ENCODE assay signal across 8 mouse cellular contexts in genomic region chr7:44374756-44375155, GRCm38 (mm10). TPM values are rescaled to one million over a fixed set of nuclear protein-coding genes. Genes with fewer than 3 reads are reported as not detected.
A peak's percentile ranks its signal among the peaks of the same experiment; 100 is the strongest.
DNase-seq lines count a peak whose midpoint lies in the region; ATAC-seq and TF ChIP-seq lines count a peak whose summit lies in the region.

No protein-coding gene starts in this region.

- peak overlapping the region; percentile 63 for H3K9ac ChIP-seq in embryonic facial prominence, embryonic 14.5 days (ENCODE audit: low read depth, low read length)
- H3K9ac ChIP-seq in limb, embryonic 14.5 days (ENCODE audit: low read depth, low read length, severe bottlenecking): peak overlapping the region; percentile 66
- peak overlapping the region; percentile 60; the same call in 1 of the 2 replicates for H3K9ac ChIP-seq in stomach, embryonic 14.5 days (replicated peaks; ENCODE audit: low read depth, low read length)

- H3K36me3 ChIP-seq in embryonic facial prominence, embryonic 14.5 days (ENCODE audit: control insufficient read depth, insufficient read depth, low read length): no peaks in the 10 kb centered on the region
- H3K36me3 ChIP-seq in limb, embryonic 14.5 days (ENCODE audit: control insufficient read depth, insufficient read depth, low read length): no peaks in the 10 kb centered on the region
- H3K36me3 ChIP-seq in stomach, embryonic 14.5 days (ENCODE audit: control insufficient read depth, insufficient read depth, low read length): no peaks in the 10 kb centered on the region

- H3K27me3 ChIP-seq in embryonic facial prominence, embryonic 14.5 days (replicated peaks; ENCODE audit: control insufficient read depth, insufficient read depth, low read length): no peaks in the 10 kb centered on the region
- H3K27me3 ChIP-seq in limb, embryonic 14.5 days (ENCODE audit: control insufficient read depth, insufficient read depth, low read length): no peaks in the 10 kb centered on the region
- no peaks in the 10 kb centered on the region for H3K27me3 ChIP-seq in stomach, embryonic 14.5 days (ENCODE audit: control insufficient read depth, insufficient read depth, low read length)

- no peak for ATAC-seq in embryonic facial prominence, embryonic 14.5 days (ENCODE audit: low read depth)
- ATAC-seq in limb, embryonic 14.5 days (ENCODE audit: low FRiP score, low read depth): no peak
- ATAC-seq in stomach, embryonic 14.5 days (ENCODE audit: insufficient number of reproducible peaks, insufficient read depth, low FRiP score, low read depth): no peak
- ATAC-seq in CD4-positive, CD25-positive, alpha-beta regulatory T cell, adult 4 months: no peak

- DNase-seq in cerebellum, adult 9-11 months: peak; percentile 70
- no peak for DNase-seq in cerebellum, postnatal 25 days
- peak; percentile 48 for DNase-seq in A20 (ENCODE audit: low read depth, low spot score)
- DNase-seq in embryonic facial prominence, embryonic 14.5 days (ENCODE audit: low spot score): no peak
- DNase-seq in limb, embryonic 14.5 days (ENCODE audit: low spot score): no peak
- DNase-seq in layer of hippocampus, adult 9-11 months: no peak

- H3K4me1 ChIP-seq in embryonic facial prominence, embryonic 14.5 days (ENCODE audit: control insufficient read depth, insufficient read depth, low read length): 0 out of 2 replicates have a peak, but pooled peaks cover 6% of the 10 kb centered on the region
- H3K4me1 ChIP-seq in limb, embryonic 14.5 days (ENCODE audit: control insufficient read depth, insufficient read depth, low read length): peaks cover 6% of the 10 kb centered on the region
- H3K4me1 ChIP-seq in stomach, embryonic 14.5 days (ENCODE audit: control insufficient read depth, insufficient read depth, low read length): peaks cover 4% of the 10 kb centered on the region; the same call in 1 of the 2 replicates

- H3K4me3 ChIP-seq in embryonic facial prominence, embryonic 14.5 days (ENCODE audit: low read depth, low read length): peak overlapping the region; percentile 56
- H3K4me3 ChIP-seq in limb, embryonic 14.5 days (replicated peaks; ENCODE audit: low read length): peak overlapping the region; percentile 60
- H3K4me3 ChIP-seq in stomach, embryonic 14.5 days (ENCODE audit: low read depth, low read length): peak overlapping the region; percentile 58

- H3K27ac ChIP-seq in embryonic facial prominence, embryonic 14.5 days (replicated peaks; ENCODE audit: low read depth, low read length): peak overlapping the region; percentile 56
- H3K27ac ChIP-seq in limb, embryonic 14.5 days (replicated peaks; ENCODE audit: low read depth, low read length): no peak overlapping the region
- peak overlapping the region; percentile 61; the same call in 1 of the 2 replicates for H3K27ac ChIP-seq in stomach, embryonic 14.5 days (ENCODE audit: low read length)

- H3K4me2 ChIP-seq in embryonic facial prominence, embryonic 14.5 days (ENCODE audit: low read depth, low read length): peak overlapping the region; percentile 78
- peak overlapping the region; percentile 93 for H3K4me2 ChIP-seq in limb, embryonic 14.5 days (replicated peaks; ENCODE audit: low read depth, low read length, severe bottlenecking)
- peak overlapping the region; percentile 81 for H3K4me2 ChIP-seq in stomach, embryonic 14.5 days (replicated peaks; ENCODE audit: low read depth, low read length)

- no peak for TF ChIP-seq POLR2A in limb, embryonic 14.5 days (IDR thresholded peaks at IDR 0.05; ENCODE audit: borderline replicate concordance, extremely low read depth, insufficient read depth, insufficient read length)

- 7% methylated on average over 5 of the region's 5 CpGs for WGBS in embryonic facial prominence, embryonic 14.5 days
- WGBS in limb, embryonic 14.5 days: 3% methylated on average over 5 of the region's 5 CpGs
- 2% methylated on average over 5 of the region's 5 CpGs for WGBS in stomach, embryonic 14.5 days

- H3K9me3 ChIP-seq in embryonic facial prominence, embryonic 14.5 days (ENCODE audit: control insufficient read depth, low read length): no peaks in the 10 kb centered on the region
- no peaks in the 10 kb centered on the region for H3K9me3 ChIP-seq in limb, embryonic 14.5 days (ENCODE audit: control insufficient read depth, low read length)
- H3K9me3 ChIP-seq in stomach, embryonic 14.5 days (ENCODE audit: control insufficient read depth, low read depth, low read length): no peaks in the 10 kb centered on the region

RNA-seq across cellular contexts. Expression of gene Syt3, which starts 9.1 kb away (rescaled TPM):
- 2.4 and 2.6 TPM in 2 replicates for polyA plus RNA-seq in embryonic facial prominence, embryonic 14.5 days (2014; fragmentation: Nextera tagmentation; extraction: Ambion mirVana)
- polyA plus RNA-seq in limb, embryonic 14.5 days (2012; rRNA removed): 3.3 and 3.8 TPM in 2 replicates
- polyA plus RNA-seq in limb, embryonic 14.5 days (2014; fragmentation: Nextera tagmentation; extraction: Ambion mirVana): 2.2 and 4.6 TPM in 2 replicates
- 1.6 and 2.0 TPM in 2 replicates for polyA plus RNA-seq in stomach, embryonic 14.5 days (2014; fragmentation: Nextera tagmentation; extraction: Ambion mirVana)
- not detected for polyA plus RNA-seq in CD4-positive, CD25-positive, alpha-beta regulatory T cell, adult 4 months (2017; shearing (Covaris generic))

RNA-seq across cellular contexts. Expression of gene 1700008O03Rik, which starts 10.9 kb away (rescaled TPM):
- polyA plus RNA-seq in embryonic facial prominence, embryonic 14.5 days (2014; fragmentation: Nextera tagmentation; extraction: Ambion mirVana): 0.33 and 0.80 TPM in 2 replicates
- 2.1 and 2.7 TPM in 2 replicates for polyA plus RNA-seq in limb, embryonic 14.5 days (2012; rRNA removed)
- 0.67 and 0.73 TPM in 2 replicates for polyA plus RNA-seq in limb, embryonic 14.5 days (2014; fragmentation: Nextera tagmentation; extraction: Ambion mirVana)
- polyA plus RNA-seq in stomach, embryonic 14.5 days (2014; fragmentation: Nextera tagmentation; extraction: Ambion mirVana): 1.2 and 1.3 TPM in 2 replicates
- polyA plus RNA-seq in CD4-positive, CD25-positive, alpha-beta regulatory T cell, adult 4 months (2017; shearing (Covaris generic)): not detected

RNA-seq across cellular contexts. Expression of gene Lrrc4b, which starts 54.1 kb away (rescaled TPM):
- 1.8 and 2.1 TPM in 2 replicates for polyA plus RNA-seq in embryonic facial prominence, embryonic 14.5 days (2014; fragmentation: Nextera tagmentation; extraction: Ambion mirVana)
- 15.3 and 23.0 TPM in 2 replicates for polyA plus RNA-seq in limb, embryonic 14.5 days (2012; rRNA removed)
- 1.6 and 1.8 TPM in 2 replicates for polyA plus RNA-seq in limb, embryonic 14.5 days (2014; fragmentation: Nextera tagmentation; extraction: Ambion mirVana)
- polyA plus RNA-seq in stomach, embryonic 14.5 days (2014; fragmentation: Nextera tagmentation; extraction: Ambion mirVana): 1.2 and 2.1 TPM in 2 replicates
- polyA plus RNA-seq in CD4-positive, CD25-positive, alpha-beta regulatory T cell, adult 4 months (2017; shearing (Covaris generic)): not detected

Comparison
In these comparisons a context has a peak if more than half of its experiments do, and no peak if none do; other contexts are left out.
1. DNase-seq: peak in cerebellum, adult 9-11 months (single experiment) and A20 (single experiment); none in cerebellum, postnatal 25 days (0 of 2), embryonic facial prominence, embryonic 14.5 days (single experiment), limb, embryonic 14.5 days (single experiment) and layer of hippocampus, adult 9-11 months (single experiment).
2. Peak in every context shown above with its lines, with median percentiles within 50 percentile points of each other: H3K4me2 ChIP-seq, H3K4me3 ChIP-seq and H3K9ac ChIP-seq.